Mouse (Mus musculus) monocyte, adult 59 days (primary cell): ENCODE measurements around the gene 4930539E08Rik. TPM values are rescaled to one million over a fixed set of nuclear protein-coding genes. Genes with fewer than 3 reads are reported as not detected.

Experiments
- total RNA-seq, 2 experiments: library from RNA; stranded (reverse); gene quantifications; one replicate each; pipeline ENCODE4 v1.2.4; 2023

4930539E08Rik gene
- total RNA-seq = under 1 TPM in 1 of 2 experiments, not detected in 1; 0.13 TPM

GRCm38 (mm10) chr17:28915060-28915628 lies at the start of gene 4930539E08Rik:
Gene 4930539E08Rik, minus strand, starts transcription at chr17:28915324.

GRCm38 (mm10) chr17:28951831-28952799 lies 37.0 kb upstream of the 4930539E08Rik start, which contains the start of gene Kctd20:
Gene Kctd20, plus strand, starts transcription at chr17:28951950.

GRCm38 (mm10) chr17:28943740-28944139 lies 28.6 kb upstream of the 4930539E08Rik start, which contains the start of gene Pxt1:
Gene Pxt1, minus strand, starts transcription at chr17:28943840.

GRCm38 (mm10) chr17:28858205-28858604 lies 56.9 kb downstream of the 4930539E08Rik start, which contains the start of gene Pnpla1:
Gene Pnpla1, plus strand, starts transcription at chr17:28858411.

Other genes with a start within 250 kb of the 4930539E08Rik start
- under 1 TPM in 1 of 2 experiments, not detected in 1; 0.63 TPM for gene Slc26a8, start 225.1 kb downstream of the 4930539E08Rik start, total RNA-seq
- 100 to 1,000 TPM; 282 to 297 TPM for gene Mapk14, start 224.0 kb downstream of the 4930539E08Rik start, total RNA-seq
- 10 to 100 TPM; 22.7 to 23.6 TPM for gene AC170998.1, start 189.2 kb downstream of the 4930539E08Rik start, total RNA-seq
- gene Mapk13, start 146.0 kb downstream of the 4930539E08Rik start, total RNA-seq = 1 to 10 TPM; 4.6 to 5.9 TPM
- 10 to 100 TPM; 42.3 to 46.6 TPM for gene Brpf3, start 114.2 kb downstream of the 4930539E08Rik start, total RNA-seq
- gene Pnpla1, start 56.9 kb downstream of the 4930539E08Rik start, total RNA-seq = not detected
- gene Pxt1, start 28.5 kb upstream of the 4930539E08Rik start, total RNA-seq = not detected
- 100 to 1,000 TPM; 109 to 122 TPM for gene Kctd20, start 36.6 kb upstream of the 4930539E08Rik start, total RNA-seq
- 100 to 1,000 TPM; 382 to 410 TPM for gene Stk38, start 92.7 kb upstream of the 4930539E08Rik start, total RNA-seq
- gene Srsf3, start 117.3 kb upstream of the 4930539E08Rik start, total RNA-seq = 100 to 1,000 TPM; 322 to 336 TPM
- 100 to 1,000 TPM; 143 to 144 TPM for gene Cdkn1a, start 175.7 kb upstream of the 4930539E08Rik start, total RNA-seq
- gene Rab44, start 198.8 kb upstream of the 4930539E08Rik start, total RNA-seq = 10 to 100 TPM; 19.2 to 34.7 TPM